Mouse (Mus musculus) ES-Bruce4 (cell line): ENCODE measurements around the gene Lrg1. TPM values are rescaled to one million over a fixed set of nuclear protein-coding genes. Genes with fewer than 3 reads are reported as not detected.
A peak's percentile ranks its signal among the peaks of the same experiment; 100 is the strongest.

Source experiments
- H3K27ac ChIP-seq: 2 replicates; pipeline ENCODE4 v1.5.1; 2012; ENCODE audit warnings: low read length, inconsistent platforms; ENCODE audit not compliant: insufficient read depth
- H3K27me3 ChIP-seq: 2 replicates; pipeline ENCODE4 v1.6.1; 2012; ENCODE audit warnings: mild to moderate bottlenecking, low read length, inconsistent platforms; ENCODE audit not compliant: control insufficient read depth, poor library complexity, insufficient read depth, severe bottlenecking
- H3K36me3 ChIP-seq: 2 replicates; pipeline ENCODE4 v1.6.1; 2012; ENCODE audit warnings: inconsistent platforms, mild to moderate bottlenecking, low read length, moderate library complexity; ENCODE audit not compliant: control insufficient read depth, poor library complexity, insufficient read depth, severe bottlenecking
- H3K4me1 ChIP-seq: one replicate; pipeline ENCODE4 v1.8.1; 2011; ENCODE audit warnings: low read length; ENCODE audit not compliant: control insufficient read depth, insufficient read depth
- H3K4me3 ChIP-seq: 2 replicates; pipeline ENCODE4 v1.5.1; 2011; ENCODE audit warnings: low read depth, mild to moderate bottlenecking, low read length
- H3K9ac ChIP-seq: 2 replicates; pipeline ENCODE4 v1.6.1; 2012; ENCODE audit warnings: low read depth, mild to moderate bottlenecking, inconsistent platforms; ENCODE audit not compliant: poor library complexity, severe bottlenecking
- H3K9me3 ChIP-seq: replicated peaks from 2 replicates; pipeline ENCODE4 v1.6.1; 2012; ENCODE audit warnings: mild to moderate bottlenecking, low read length, inconsistent platforms; ENCODE audit not compliant: control insufficient read depth, poor library complexity, insufficient read depth, severe bottlenecking
- CTCF ChIP-seq: IDR thresholded peaks from one replicate; pipeline ENCODE4 v1.8.1; 2011; ENCODE audit warnings: low read depth, low read length
- EP300 ChIP-seq: IDR thresholded peaks from 2 replicates; pipeline ENCODE4 v1.6.1; 2011; ENCODE audit warnings: low read depth, low read length; ENCODE audit not compliant: insufficient read depth
- POLR2A ChIP-seq: IDR thresholded peaks from one replicate; pipeline ENCODE4 v1.8.1; 2011; ENCODE audit warnings: low read length; ENCODE audit not compliant: insufficient read depth
- polyA plus RNA-seq: library from polyadenylated mRNA; stranded (reverse); fragments of >200 nt; gene quantifications from 2 replicates; pipeline ENCODE4 v1.2.4, GENCODE M21; 2011; ENCODE audit warnings: low read depth; ENCODE audit not compliant: missing spikeins, insufficient read depth, insufficient read length

The Lrg1 gene
- polyA plus RNA-seq, 1 experiment, result not detected

DNA sequence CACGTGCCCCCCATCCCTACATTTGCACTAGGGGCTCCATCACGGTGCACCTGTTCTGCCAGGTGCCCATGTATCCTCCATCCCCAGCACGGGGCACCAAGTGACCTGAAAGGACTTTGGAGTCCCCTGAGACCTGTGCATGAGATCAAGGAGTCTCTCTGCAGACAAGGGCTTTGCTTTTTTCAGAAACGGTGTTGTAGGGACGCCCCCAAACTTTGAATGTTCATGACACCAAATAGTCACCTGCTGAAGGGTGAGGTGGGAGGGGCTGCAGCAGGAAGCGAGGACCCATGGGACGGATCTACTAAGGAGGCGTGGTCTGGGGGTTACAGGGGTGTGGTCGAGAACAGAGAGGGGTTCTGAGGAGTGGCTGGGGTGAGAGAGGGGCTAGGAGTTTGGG lies 26.5 kb upstream of the Lrg1 start:
- Histone ChIP-seq H3K9me3 (no peaks in the 10 kb centered on the region), H3K36me3 (no peaks in the 10 kb centered on the region), H3K9ac (no peak overlapping the region), H3K27ac (no peak overlapping the region), H3K4me1 (peaks cover 3% of the 10 kb centered on the region), H3K27me3 (no peaks in the 10 kb centered on the region), H3K4me3 (no peak overlapping the region)
- TF ChIP-seq CTCF, result no peak
- no peak for TF ChIP-seq EP300
- TF ChIP-seq POLR2A, result no peak

DNA sequence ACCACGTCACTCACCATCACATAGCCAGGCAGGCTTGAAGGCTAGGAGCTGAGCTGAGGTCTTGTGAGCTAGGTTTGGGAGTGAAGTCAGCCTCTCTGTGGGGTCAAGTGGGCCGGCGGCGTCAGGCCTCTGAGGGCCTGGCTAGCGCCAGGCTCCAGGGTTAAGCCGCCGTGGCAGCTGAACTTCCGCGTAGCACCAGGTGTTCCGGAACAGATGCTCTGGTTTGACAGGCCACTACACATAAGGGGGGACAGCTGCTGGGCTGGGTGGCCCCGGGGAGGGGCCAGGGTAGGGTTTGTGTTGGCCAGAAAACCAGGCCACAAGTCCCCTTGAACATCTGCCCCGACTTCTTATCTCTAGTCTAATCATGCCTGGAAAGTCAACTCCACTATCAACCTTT lies 25.6 kb upstream of the Lrg1 start:
- no peak for TF ChIP-seq POLR2A
- no peaks in the 10 kb centered on the region for H3K27me3 ChIP-seq
- H3K9me3 ChIP-seq, result no peaks in the 10 kb centered on the region
- no peak overlapping the region for H3K4me3 ChIP-seq
- H3K9ac ChIP-seq, result no peak overlapping the region
- H3K27ac ChIP-seq, result no peak overlapping the region
- no peaks in the 10 kb centered on the region for H3K36me3 ChIP-seq
- H3K4me1 ChIP-seq, result peaks cover 3% of the 10 kb centered on the region

DNA sequence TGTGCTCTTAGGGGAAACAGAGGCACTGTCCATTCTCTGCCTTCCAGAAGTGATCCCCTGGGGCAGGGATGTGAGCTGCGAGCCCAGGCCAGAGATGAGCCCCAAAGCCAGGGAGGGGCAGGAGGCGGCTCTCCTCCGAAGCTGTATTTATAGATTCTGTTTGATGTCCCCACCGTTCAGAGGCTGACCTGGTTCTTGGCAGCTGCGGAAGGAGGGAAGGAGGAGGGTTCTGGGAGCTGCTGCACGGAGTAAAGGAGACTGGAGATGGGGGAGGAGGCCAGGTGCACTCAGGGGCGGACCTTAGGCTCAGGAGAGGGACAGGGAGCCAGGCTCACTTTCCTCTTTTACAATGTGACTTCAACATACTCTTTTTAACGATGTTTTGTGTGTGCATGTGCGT lies 24.3 kb upstream of the Lrg1 start:
- Histone ChIP-seq H3K9ac (no peak overlapping the region), H3K27me3 (no peaks in the 10 kb centered on the region)

DNA sequence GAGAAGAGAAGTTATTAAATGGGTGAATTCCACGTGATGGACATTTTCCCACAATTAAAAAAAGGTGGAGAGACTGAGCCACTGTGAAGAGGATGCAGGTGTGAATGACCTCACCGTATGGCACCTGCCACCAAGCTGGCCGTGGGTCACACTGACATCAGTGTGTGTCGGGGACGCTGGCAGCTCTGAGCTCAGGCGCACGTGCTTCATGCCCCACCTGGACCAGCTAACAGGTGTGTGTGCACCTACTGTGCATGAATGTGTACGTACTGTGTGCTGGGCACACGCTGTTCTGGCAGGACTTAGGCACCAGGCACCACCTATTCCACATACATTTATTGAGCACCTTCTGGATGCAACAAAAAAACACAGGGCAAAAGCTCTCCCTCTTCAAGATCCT lies 22.7 kb upstream of the Lrg1 start:
- H3K27me3 ChIP-seq, result no peaks in the 10 kb centered on the region

More for the DNA sequence above, 24.3 kb upstream of the Lrg1 start:
- Histone ChIP-seq H3K4me1 (peaks cover 3% of the 10 kb centered on the region), H3K9me3 (no peaks in the 10 kb centered on the region), H3K27ac (no peak overlapping the region), H3K36me3 (no peaks in the 10 kb centered on the region), H3K4me3 (no peak overlapping the region)
- TF ChIP-seq POLR2A, result no peak
- TF ChIP-seq EP300, result no peak
- TF ChIP-seq CTCF, result no peak

DNA sequence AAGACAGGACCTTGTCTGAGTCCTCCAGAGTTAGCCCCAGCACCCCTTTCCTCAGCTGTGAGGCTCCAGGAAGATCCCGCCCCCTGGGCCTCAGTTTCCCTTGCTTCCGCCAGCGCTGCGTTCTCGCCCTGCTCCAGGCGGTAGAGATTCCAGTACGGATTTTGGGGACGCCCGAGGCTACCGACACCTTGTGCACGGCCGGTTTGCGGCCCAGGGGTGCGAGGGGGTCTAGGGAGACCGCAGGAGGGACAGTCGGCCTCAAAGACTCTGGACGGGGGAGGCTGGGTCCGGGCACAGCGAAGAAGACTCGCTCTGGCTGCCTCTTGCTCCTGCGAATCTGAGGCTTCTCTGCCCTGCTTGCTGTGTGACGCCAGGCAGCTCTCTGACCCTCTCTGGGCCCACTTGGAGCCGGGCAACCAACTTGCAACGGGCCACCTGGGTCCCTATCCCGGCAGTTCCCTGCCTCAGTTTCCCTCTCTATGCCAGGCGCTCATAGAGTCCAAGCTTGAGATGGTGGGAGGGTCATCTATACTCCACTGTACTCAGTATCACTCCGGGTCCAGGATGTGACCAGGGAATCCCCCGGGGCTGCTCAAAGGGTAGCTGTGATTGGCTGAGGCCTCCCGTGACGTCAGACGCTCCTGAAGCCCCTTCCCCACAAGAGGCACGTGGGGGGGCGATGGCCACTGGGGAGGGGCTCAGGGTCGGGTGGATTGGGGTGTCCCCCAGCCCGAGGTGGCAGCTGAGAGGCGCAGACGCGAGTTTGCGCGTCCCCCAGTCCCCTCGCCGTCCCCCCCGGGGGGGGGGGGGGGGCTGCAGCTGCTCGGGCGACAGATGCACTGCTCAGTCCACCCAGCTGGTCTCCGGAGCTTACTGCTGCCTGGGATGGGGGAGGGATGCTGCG lies 20.2 kb upstream of the Lrg1 start:
- Histone ChIP-seq H3K4me3 (peak overlapping the region; percentile 76), H3K9ac (peak overlapping the region; percentile 51), H3K4me1 (peaks cover 3% of the 10 kb centered on the region), H3K27me3 (no peaks in the 10 kb centered on the region), H3K9me3 (no peaks in the 10 kb centered on the region), H3K27ac (no peak overlapping the region), H3K36me3 (no peaks in the 10 kb centered on the region)
- TF ChIP-seq POLR2A (no peak), CTCF (no peak), EP300 (0 out of 2 replicates have a peak, but pooled peaks have one; percentile 16)

More for the DNA sequence above, 22.7 kb upstream of the Lrg1 start:
- H3K27ac ChIP-seq, result no peak overlapping the region
- H3K9ac ChIP-seq, result no peak overlapping the region
- H3K36me3 ChIP-seq, result no peaks in the 10 kb centered on the region
- H3K4me1 ChIP-seq, result peaks cover 3% of the 10 kb centered on the region
- TF ChIP-seq CTCF, result no peak
- no peak for TF ChIP-seq EP300
- no peak for TF ChIP-seq POLR2A
- H3K9me3 ChIP-seq, result no peaks in the 10 kb centered on the region
- no peak overlapping the region for H3K4me3 ChIP-seq

DNA sequence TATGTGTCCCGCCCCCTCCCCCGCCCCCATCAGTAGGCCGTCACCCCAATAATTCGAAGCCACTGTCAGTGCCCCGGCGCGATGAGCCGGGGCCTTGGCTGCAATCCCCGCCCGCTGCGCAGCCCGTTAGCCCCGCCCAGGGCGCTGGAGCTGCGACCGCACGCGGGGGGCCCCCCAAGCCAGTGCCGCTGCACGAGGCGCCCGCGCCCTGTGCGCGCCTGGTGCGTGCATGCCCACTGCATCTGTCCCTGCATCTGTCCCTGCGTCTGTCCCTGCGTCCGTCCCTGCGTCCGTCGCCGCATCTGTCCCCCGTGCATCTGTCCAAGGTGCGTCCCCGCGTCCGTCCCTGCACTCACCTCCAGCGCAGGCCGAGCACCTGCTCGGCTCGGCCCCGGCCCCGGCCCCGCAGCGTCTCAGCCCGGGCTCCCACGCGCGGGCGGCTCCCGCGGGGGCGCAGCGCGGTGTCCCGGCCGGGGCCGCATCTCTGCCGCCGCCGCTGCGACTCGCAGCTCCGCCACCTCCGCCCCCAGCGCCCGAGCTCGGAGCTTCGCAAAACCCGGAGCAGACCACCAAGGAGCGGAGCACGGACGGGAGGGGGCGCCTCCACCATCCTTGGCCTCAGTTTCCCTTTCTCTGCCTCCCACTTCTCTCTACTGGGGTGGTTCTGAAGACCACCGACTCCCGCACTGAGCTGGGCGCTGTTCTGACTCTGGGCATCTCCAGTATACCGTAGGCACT lies 18.2 kb upstream of the Lrg1 start, which contains the start of gene Sema6b:
TSS of gene Sema6b (minus strand) at position 486 of the 738 bp plus-strand sequence.
- Histone ChIP-seq H3K36me3 (no peaks in the 10 kb centered on the region), H3K27me3 (no peaks in the 10 kb centered on the region), H3K4me1 (no peaks in the 10 kb centered on the region), H3K9ac (peak within 1 kb of the TSS; percentile 25; the same call in 1 of the 2 replicates), H3K27ac (no peak within 1 kb of the TSS), H3K9me3 (no peaks in the 10 kb centered on the region), H3K4me3 (peak within 1 kb of the TSS; percentile 75)
- TF ChIP-seq POLR2A (no peak), CTCF (no peak), EP300 (no peak)
